Mouse (Mus musculus) lung, adult 2 months (tissue): Measurements from ENCODE around the gene Trim69. TPM values are rescaled to one million over a fixed set of nuclear protein-coding genes. Genes with fewer than 3 reads are reported as not detected.
"Not testable (repeated sequence)": the region's sequence is repeated elsewhere in the genome, so short reads cannot be mapped to it uniquely, and the experiment has no call there.

Experiments
- DNase-seq: peaks from one replicate; pipeline ENCODE4 v3.0.0; 2022
- H3K4me1 ChIP-seq: fragments of 200-500 bp; 2 replicates; pipeline ENCODE4 v1.6.1; 2011; ENCODE audit warnings: low read length; ENCODE audit not compliant: control insufficient read depth, insufficient read depth
- H3K4me3 ChIP-seq: fragments of 200-500 bp; replicated peaks from 2 replicates; pipeline ENCODE3; 2011; ENCODE audit warnings: low read depth, mild to moderate bottlenecking, control low read depth, low read length; ENCODE audit errors: extremely low read depth
- CTCF ChIP-seq: fragments of 200-500 bp; IDR thresholded peaks from 2 replicates; pipeline ENCODE4 v1.5.1; 2011; ENCODE audit warnings: mild to moderate bottlenecking, low read length, control low read depth; ENCODE audit not compliant: insufficient read depth
- POLR2A ChIP-seq: fragments of 200-500 bp; IDR thresholded peaks from 2 replicates; pipeline ENCODE4 v1.6.1; 2011; ENCODE audit warnings: low read depth, mild to moderate bottlenecking, control low read depth, low read length, borderline replicate concordance; ENCODE audit errors: extremely low read depth
- WGBS: fragments of 180-500 bp; shearing (Covaris S2); methylation state at CpG from one replicate; pipeline ENCODE4 v1.1.7; 2018; 5-methylcytosine and 5-hydroxymethylcytosine counted together
- polyA plus RNA-seq: library from polyadenylated mRNA; depleted of rRNA; stranded (reverse); fragments of >200 nt; gene quantifications from 2 replicates; pipeline ENCODE4 v1.2.3, GENCODE M21; 2012; rRNA removed

Gene Trim69
- polyA plus RNA-seq, 1 experiment: 0.08 TPM

DNA sequence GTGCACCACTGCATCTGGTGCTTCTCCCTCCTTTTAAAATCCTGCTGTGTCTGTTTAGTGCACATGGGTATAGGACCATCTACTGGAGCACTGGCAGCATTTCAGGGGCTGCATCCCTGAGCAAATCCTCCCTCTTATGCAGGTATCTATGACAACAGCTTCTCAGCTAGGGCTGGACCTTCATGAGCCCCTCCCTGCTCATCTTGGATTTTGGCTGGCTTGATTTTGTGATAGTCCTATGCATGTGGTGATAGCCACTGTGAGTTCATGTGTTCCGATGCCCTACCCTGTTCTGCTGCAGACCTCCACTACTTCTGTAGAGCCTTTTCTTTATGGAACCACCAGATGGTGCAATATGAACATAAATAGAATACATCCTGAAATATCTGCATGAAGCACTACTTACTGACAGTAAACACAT, 34.0 kb downstream of the Trim69 start:
- no peak for DNase-seq
- 58% methylated on average over 1 of the region's 1 CpGs for WGBS
- TF ChIP-seq CTCF: peak; percentile 37; the same call in 1 of the 2 replicates
- no peak for TF ChIP-seq POLR2A

DNA sequence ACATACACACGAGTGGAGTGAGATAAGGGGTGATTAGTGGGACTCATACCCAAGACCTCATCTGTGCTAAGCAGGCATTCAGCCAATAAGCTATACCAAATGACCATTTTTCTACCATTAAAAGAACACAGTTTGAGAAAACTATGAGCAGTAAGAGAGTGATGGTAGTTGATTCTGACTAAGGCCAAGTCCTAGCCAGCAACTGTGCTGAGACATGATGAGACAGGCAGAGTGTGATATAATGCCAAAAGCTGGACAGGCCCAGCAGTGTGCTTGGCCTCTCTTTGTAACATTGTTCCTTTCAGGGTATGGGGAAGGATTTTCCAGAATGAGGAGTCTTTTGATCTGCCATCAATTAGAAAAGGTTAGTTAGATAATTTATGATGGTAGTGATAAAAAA, 41.0 kb downstream of the Trim69 start:
- H3K4me3 ChIP-seq: no peak overlapping the region
- no peak for DNase-seq
- no peak for TF ChIP-seq CTCF
- TF ChIP-seq POLR2A: no peak
- no peaks in the 10 kb centered on the region for H3K4me1 ChIP-seq
- 71% methylated on average over 1 of the region's 1 CpGs for WGBS

More for the DNA sequence above, 34.0 kb downstream of the Trim69 start:
- Histone ChIP-seq H3K4me3 (no peak overlapping the region), H3K4me1 (no peaks in the 10 kb centered on the region)

- Histone ChIP-seq H3K4me1 (no peaks in the 10 kb centered on the region), H3K4me3 (no peak overlapping the region)
- DNase-seq: no peak
- 53% methylated on average over 2 of the region's 2 CpGs for WGBS
- no peak for TF ChIP-seq CTCF
- TF ChIP-seq POLR2A: no peak
These were observed 46.1 kb downstream of the Trim69 start for GRCm38 (mm10) chr2:122206440-122207107.

DNA sequence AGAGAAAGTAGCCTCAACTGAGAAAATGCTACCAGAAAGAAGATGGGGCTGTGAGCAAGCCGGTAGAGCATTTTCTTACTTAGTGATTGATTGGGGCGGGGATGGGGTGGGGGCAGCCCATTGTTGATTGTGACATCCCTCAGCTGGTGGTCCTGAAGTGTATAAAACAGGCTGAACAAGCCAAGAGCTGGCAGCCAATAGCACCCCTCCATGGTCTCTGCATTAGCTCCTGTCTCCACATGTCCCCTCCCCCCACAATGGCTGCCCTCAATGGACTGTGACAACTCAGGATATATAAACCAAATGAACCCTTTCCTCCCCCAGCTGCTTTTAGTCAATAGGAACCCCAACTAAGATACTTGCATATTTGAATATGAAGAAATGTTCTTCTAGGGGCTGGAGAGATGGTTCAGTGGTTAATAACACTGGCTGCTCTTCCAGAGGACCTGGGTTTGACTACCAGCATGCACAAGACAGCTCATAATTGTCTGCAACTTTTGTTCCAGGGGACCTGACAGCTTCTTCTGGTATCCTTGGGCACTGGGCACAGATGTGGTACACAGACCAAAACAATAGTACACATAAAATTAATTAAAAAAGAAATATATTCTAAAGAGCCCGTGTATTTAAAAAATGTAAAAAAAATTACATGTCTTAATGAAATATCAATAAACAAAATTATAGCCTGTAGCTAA, 50.2 kb downstream of the Trim69 start:
- Histone ChIP-seq H3K4me3 (no peak overlapping the region), H3K4me1 (no peaks in the 10 kb centered on the region)
- no peak for TF ChIP-seq CTCF
- WGBS: 72% methylated on average over 3 of the region's 3 CpGs
- DNase-seq: no peak

- not testable (repeated sequence) for DNase-seq, H3K4me3 ChIP-seq, H3K4me1 ChIP-seq
- 86% methylated on average over 4 of the region's 4 CpGs for WGBS
These were observed 56.6 kb downstream of the Trim69 start for GRCm38 (mm10) chr2:122217075-122217474.

GRCm38 (mm10) chr2:122218234-122218633, 57.7 kb downstream of the Trim69 start:
- Histone ChIP-seq H3K4me1 (no peaks in the 10 kb centered on the region), H3K4me3 (no peak overlapping the region)
- no peak for TF ChIP-seq CTCF
- no peak for TF ChIP-seq POLR2A
- 66% methylated on average over 2 of the region's 2 CpGs for WGBS
- no peak for DNase-seq

DNA sequence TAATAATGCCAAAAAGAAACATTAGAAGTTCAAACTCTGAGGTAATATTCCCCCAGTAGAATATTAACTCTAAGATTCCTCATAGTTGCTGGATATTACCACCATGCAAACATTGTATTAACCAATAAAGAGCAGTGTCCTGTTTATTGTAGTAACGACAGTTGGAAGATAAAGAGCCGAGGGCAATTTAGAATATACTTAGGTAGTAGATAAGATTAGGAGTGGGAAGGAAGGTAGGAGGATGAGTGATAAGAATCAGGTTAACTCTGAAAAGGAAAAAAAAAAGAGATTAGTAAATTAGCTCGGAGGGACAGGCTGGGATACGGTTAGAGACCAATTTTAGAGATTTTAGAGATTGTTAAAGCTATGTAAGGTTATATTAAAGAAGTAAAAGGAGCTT, 60.9 kb downstream of the Trim69 start:
- TF ChIP-seq CTCF (no peak), POLR2A (no peak)
- Histone ChIP-seq H3K4me1 (no peaks in the 10 kb centered on the region), H3K4me3 (no peak overlapping the region)
- no peak for DNase-seq
- WGBS: 35% methylated on average over 4 of the region's 4 CpGs

- WGBS: 33% methylated on average over 5 of the region's 5 CpGs
- no peaks in the 10 kb centered on the region for H3K4me1 ChIP-seq
- no peak for TF ChIP-seq CTCF
- TF ChIP-seq POLR2A: no peak
- no peak overlapping the region for H3K4me3 ChIP-seq
- no peak for DNase-seq
These were observed 61.3 kb downstream of the Trim69 start for GRCm38 (mm10) chr2:122221798-122222197.

- no peak for DNase-seq
- Histone ChIP-seq H3K4me3 (no peak overlapping the region), H3K4me1 (no peaks in the 10 kb centered on the region)
- TF ChIP-seq POLR2A: no peak
- no peak for TF ChIP-seq CTCF
- 57% methylated on average over 5 of the region's 5 CpGs for WGBS
These were observed 61.8 kb downstream of the Trim69 start for GRCm38 (mm10) chr2:122222272-122222671.

DNA sequence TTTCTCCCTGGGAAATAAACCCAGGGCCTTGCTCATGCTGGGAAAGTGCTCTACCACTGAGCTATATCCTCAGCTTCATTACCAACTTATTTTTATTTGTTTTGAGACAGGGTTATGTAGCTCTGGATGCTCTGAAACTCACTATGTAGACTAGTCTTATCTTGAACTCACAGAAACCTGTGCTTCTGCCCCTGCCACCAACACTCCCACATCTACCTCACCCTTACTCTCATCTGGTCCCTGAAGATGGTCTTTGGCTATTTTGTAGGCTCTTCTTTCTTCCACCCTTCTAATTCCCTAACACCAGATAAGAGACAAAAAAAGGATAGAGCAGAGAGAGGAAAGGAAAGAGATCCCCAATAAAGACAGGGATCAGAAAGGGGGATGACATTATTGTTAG, 63.2 kb downstream of the Trim69 start:
- Histone ChIP-seq H3K4me3 (no peak overlapping the region), H3K4me1 (no peaks in the 10 kb centered on the region)
- TF ChIP-seq CTCF (no peak), POLR2A (no peak)
- no peak for DNase-seq

Other genes starting within 250 kb of the Trim69 start
- 4.6 and 5.8 TPM in 2 replicates for gene Ctdspl2, start 204.7 kb upstream of the Trim69 start, polyA plus RNA-seq
- not detected in 2 replicates for gene Mageb3, start 204.6 kb upstream of the Trim69 start, polyA plus RNA-seq
- 3.1 and 3.9 TPM in 2 replicates for gene Eif3j1, start 132.2 kb upstream of the Trim69 start, polyA plus RNA-seq
- 7.4 and 9.2 TPM in 2 replicates for gene Spg11, start 42.3 kb upstream of the Trim69 start, polyA plus RNA-seq
- 1,104 and 1,411 TPM in 2 replicates for gene B2m, start 13.0 kb upstream of the Trim69 start, polyA plus RNA-seq
- gene Patl2, start 25.5 kb downstream of the Trim69 start, polyA plus RNA-seq: 0.07 TPM in 1 of 2 replicates, not detected in the other
- not detected in 2 replicates for gene Terb2, start 25.6 kb downstream of the Trim69 start, polyA plus RNA-seq
- 15.3 and 21.9 TPM in 2 replicates for gene Sord, start 74.0 kb downstream of the Trim69 start, polyA plus RNA-seq
- gene Duox2, start 137.7 kb downstream of the Trim69 start, polyA plus RNA-seq: 0.68 and 0.72 TPM in 2 replicates
- 0.50 and 0.75 TPM in 2 replicates for gene Duoxa2, start 138.2 kb downstream of the Trim69 start, polyA plus RNA-seq
- 0.23 and 9.9 TPM in 2 replicates for gene Duoxa1, start 153.0 kb downstream of the Trim69 start, polyA plus RNA-seq
- gene Duox1, start 155.0 kb downstream of the Trim69 start, polyA plus RNA-seq: 2.7 TPM in 1 of 2 replicates, not detected in the other
- 4.5 and 6.4 TPM in 2 replicates for gene Shf, start 208.5 kb downstream of the Trim69 start, polyA plus RNA-seq